Mouse (Mus musculus) spleen, postnatal 14 days (tissue): ENCODE measurements around the gene Cradd.

ENCODE experiments used
- DNase-seq, 2 experiments: peaks; one replicate each; pipeline ENCODE4 v3.0.0; 2021 to 2022; ENCODE audit warnings: low spot score in 2 of 2

Gene Cradd

GRCm38 (mm10) chr10:95162691-95163374 lies 161.1 kb downstream of the Cradd start:
- no peak for DNase-seq

- no peak for DNase-seq
Measured at GRCm38 (mm10) chr10:95159675-95160256, 164.2 kb downstream of the Cradd start.

DNA sequence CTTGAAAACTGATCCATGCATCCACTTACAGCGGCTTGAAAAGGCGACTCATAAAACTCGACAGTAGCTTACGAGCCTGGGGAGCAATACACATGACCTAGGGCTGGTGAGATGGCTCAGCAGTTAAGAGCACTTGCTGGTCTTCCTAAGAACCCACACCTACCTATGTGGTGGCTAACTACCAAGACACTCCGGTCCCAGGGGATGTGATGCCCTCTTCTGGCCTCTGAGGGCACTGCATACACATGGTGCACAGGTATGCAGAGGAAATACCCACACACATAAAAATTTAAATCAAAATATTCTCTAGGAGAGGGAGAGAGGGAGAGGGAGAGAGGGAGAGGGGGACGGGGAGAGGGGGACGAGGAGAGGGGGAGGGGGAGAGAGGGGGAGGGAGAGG lies 167.5 kb downstream of the Cradd start:
- DNase-seq: no peak

DNA sequence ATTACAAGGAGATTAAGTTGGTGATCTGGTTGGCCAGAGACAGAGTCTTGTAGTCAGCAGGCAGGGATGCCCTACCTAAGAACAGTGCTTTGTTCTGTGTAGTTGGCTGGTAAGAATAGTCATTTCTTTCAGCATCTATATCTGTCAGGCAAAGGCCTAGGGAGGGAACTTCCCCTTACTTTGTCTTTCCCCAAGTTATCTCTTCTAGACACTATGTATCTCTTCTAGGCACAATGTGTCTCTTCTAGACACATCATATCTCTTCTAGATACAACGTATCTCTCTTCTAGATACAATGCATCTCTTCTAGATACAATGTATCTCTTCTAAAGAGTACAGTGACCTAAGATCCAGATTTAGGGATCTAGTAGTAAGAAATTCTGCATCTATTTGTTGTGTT lies 169.3 kb downstream of the Cradd start:
- no peak for DNase-seq

GRCm38 (mm10) chr10:95153224-95153623 lies 170.7 kb downstream of the Cradd start:
- no peak for DNase-seq

DNA sequence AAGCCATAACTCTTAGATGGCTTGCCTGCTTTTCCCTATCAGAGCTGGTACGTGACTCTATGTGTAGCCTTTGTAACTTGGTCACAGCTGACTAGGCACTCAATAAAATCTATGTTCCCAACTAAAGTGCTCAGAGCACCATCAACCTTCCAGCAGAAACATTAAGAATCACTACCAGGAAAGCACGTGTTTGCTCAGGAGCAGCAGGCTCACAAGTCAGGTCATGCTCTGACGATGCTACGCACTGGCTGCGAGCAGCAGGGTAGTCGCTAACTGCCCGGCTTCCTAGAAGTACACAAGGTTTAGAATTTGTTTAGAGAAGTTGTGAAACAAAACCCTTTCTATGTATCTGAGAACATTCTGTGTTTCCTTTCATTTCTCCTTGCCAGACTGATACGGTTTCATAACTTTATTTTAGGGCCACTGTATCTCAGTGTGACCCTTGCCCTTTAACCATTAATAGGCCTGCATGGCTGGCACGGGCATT lies 171.4 kb downstream of the Cradd start:
- DNase-seq: no peak

DNA sequence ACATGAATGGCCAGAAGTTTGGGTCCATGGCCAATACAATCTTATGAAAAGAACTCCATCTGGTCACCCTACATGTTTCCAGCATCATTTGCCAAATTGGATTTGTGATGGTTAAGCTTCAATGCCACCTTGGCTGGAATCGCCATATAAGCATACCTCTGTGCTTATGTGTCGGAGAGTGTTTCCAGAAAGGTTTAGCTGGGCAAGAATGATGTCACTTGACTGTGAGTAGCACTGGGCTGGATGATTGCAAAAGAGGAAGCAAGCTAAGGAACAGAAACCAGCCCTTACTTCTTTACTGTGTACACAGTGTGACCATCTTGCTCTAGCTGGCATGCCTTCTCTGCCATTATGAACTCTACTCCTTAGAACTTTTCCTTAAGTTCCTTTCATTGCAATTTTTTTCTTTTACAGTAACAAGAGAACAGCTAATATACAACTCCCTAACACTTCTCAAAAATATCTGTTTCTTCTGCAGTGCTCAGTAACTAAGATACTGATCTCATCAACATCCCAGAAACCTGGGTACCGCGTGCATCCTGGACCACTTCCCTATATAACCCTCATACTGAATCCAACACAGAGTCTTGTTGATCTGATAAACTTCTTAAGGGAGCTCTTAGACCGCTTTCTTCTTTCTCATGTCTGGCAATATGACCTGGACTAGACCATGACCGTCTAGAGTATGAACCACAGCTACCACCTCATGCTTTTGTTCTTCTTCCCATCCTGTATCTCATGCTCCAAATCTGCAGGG lies 172.7 kb downstream of the Cradd start:
- no peak for DNase-seq

DNA sequence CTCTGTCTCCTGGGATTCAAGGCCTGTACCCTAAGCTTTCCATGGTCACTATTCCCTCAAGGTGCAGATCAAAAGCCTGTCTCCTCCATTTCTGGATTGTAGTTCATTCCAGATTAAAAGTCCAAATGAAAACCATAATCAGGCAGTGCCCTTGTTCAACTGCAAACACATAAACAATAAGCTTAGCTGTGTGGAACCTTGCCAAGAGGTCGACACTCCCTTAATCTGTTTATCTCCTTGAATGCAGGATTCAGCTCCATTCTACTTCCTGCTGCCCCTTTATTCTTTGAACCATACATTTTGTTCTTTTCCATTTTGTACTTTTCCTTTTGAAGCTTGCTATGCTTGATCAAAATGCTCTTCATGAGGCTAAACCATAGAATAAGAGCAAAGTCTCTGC lies 174.3 kb downstream of the Cradd start:
- DNase-seq: no peak

- no peak for DNase-seq
Measured at GRCm38 (mm10) chr10:95148641-95149040, 175.3 kb downstream of the Cradd start.

GRCm38 (mm10) chr10:95147136-95147901 lies 176.6 kb downstream of the Cradd start:
- DNase-seq: no peak

DNA sequence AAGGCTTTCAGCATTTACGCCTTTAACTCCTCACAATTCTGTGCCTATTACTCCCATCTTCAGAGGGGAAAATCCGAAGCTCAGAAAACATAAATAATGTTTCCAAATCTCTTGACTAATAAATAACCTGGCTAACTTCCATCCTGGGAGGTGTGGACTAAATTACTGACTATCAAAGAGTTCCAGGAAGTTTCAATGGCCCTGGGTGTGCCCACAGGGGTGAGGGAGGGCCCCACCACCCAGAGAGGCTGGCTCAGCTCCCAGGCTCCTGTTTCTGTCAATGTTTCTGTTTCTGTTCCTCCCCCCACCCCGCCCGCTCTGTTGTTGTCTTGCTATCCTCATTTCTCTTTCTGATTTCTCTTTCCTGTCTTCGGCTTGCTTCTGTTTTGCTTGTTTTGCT lies 177.4 kb downstream of the Cradd start:
- DNase-seq: no peak

GRCm38 (mm10) chr10:95145204-95145926 lies 178.6 kb downstream of the Cradd start:
- no peak for DNase-seq

GRCm38 (mm10) chr10:95144414-95145130 lies 179.4 kb downstream of the Cradd start:
- no peak for DNase-seq

- DNase-seq: no peak
Measured at GRCm38 (mm10) chr10:95143446-95144114, 180.4 kb downstream of the Cradd start.

GRCm38 (mm10) chr10:95142844-95143435 lies 181.0 kb downstream of the Cradd start:
- no peak for DNase-seq

GRCm38 (mm10) chr10:95141075-95141474 lies 182.9 kb downstream of the Cradd start:
- DNase-seq: no peak

- DNase-seq: no peak
Measured at GRCm38 (mm10) chr10:95140191-95140590, 183.7 kb downstream of the Cradd start.

GRCm38 (mm10) chr10:95139645-95140044 lies 184.3 kb downstream of the Cradd start:
- no peak for DNase-seq

GRCm38 (mm10) chr10:95133057-95133456 lies 190.9 kb downstream of the Cradd start:
- DNase-seq: no peak
